Mouse (Mus musculus) MEL (cell line): Measurements from ENCODE around the gene Gm37240. TPM values are rescaled to one million over a fixed set of nuclear protein-coding genes. Genes with fewer than 3 reads are reported as not detected.

ENCODE experiments used
- DNase-seq: peaks from one replicate; pipeline ENCODE4 v3.0.0; 2011; ENCODE audit warnings: low read depth, low spot score
- H3K27ac ChIP-seq: 2 replicates; pipeline ENCODE4 v1.5.1; 2012; ENCODE audit warnings: low read depth, mild to moderate bottlenecking, control low read depth, low read length, moderate library complexity; ENCODE audit not compliant: control insufficient read depth
- H3K27me3 ChIP-seq, 2 experiments: fragments of 150-350 bp in 1 of 2; sonication (generic) in 1 of 2; 2 replicates each; pipeline ENCODE4 v1.6.1; 2012; ENCODE audit warnings: low read length in 2 of 2, mild to moderate bottlenecking in 2 of 2, improper control_type of control experiment in 1 of 2, moderate library complexity in 1 of 2; ENCODE audit not compliant: insufficient read depth in 2 of 2, control insufficient read depth in 1 of 2
- H3K36me3 ChIP-seq, 2 experiments: 2 replicates each; pipeline ENCODE4 v1.6.1; 2012 to 2014; ENCODE audit warnings: low read length in 2 of 2, improper control_type of control experiment in 1 of 2, inconsistent platforms in 1 of 2, mild to moderate bottlenecking in 1 of 2; ENCODE audit not compliant: insufficient read depth in 2 of 2, control insufficient read depth in 1 of 2
- H3K4me1 ChIP-seq, 2 experiments: fragments of 150-350 bp in 1 of 2; sonication (generic) in 1 of 2; 2 replicates each; pipeline ENCODE4 v1.6.1; 2012; ENCODE audit warnings: low read length in 2 of 2, improper control_type of control experiment in 1 of 2, mild to moderate bottlenecking in 1 of 2; ENCODE audit not compliant: insufficient read depth in 2 of 2, control insufficient read depth in 1 of 2
- H3K4me3 ChIP-seq, 2 experiments: fragments of 150-350 bp in 1 of 2; sonication (generic) in 1 of 2; 2 replicates each; pipeline ENCODE4 v1.5.1; 2012; ENCODE audit warnings: low read depth in 2 of 2, low read length in 2 of 2, mild to moderate bottlenecking in 2 of 2, moderate library complexity in 2 of 2, control low read depth in 1 of 2, improper control_type of control experiment in 1 of 2; ENCODE audit not compliant: control insufficient read depth in 1 of 2, insufficient read depth in 1 of 2
- H3K79me2 ChIP-seq: 2 replicates; pipeline ENCODE4 v1.6.1; 2012; ENCODE audit warnings: mild to moderate bottlenecking, low read length, moderate library complexity; ENCODE audit not compliant: control insufficient read depth, poor library complexity, insufficient read depth
- H3K9ac ChIP-seq: 2 replicates; pipeline ENCODE4 v1.6.1; 2012; ENCODE audit warnings: low read depth, mild to moderate bottlenecking, control low read depth, low read length, moderate library complexity; ENCODE audit not compliant: control insufficient read depth, poor library complexity, severe bottlenecking
- H3K9me3 ChIP-seq: fragments of 150-350 bp; sonication (generic); replicated peaks from 2 replicates; pipeline ENCODE4 v1.6.1; 2012; ENCODE audit warnings: mild to moderate bottlenecking, low read length, improper control_type of control experiment, moderate library complexity; ENCODE audit not compliant: insufficient read depth
- BHLHE40 ChIP-seq: IDR thresholded peaks from 2 replicates; pipeline ENCODE4 v1.6.1; 2012; ENCODE audit warnings: low read depth, mild to moderate bottlenecking, inconsistent platforms, low read length, improper control_type of control experiment, borderline replicate concordance
- CHD1 ChIP-seq: IDR thresholded peaks from 2 replicates; pipeline ENCODE4 v1.6.1; 2012; ENCODE audit warnings: low read depth, mild to moderate bottlenecking, inconsistent platforms, low read length, improper control_type of control experiment
- CHD2 ChIP-seq: IDR thresholded peaks from 2 replicates; pipeline ENCODE4 v1.6.1; 2011; ENCODE audit warnings: low read length, improper control_type of control experiment
- E2F4 ChIP-seq: IDR thresholded peaks from 2 replicates; pipeline ENCODE4 v1.6.1; 2011; ENCODE audit warnings: low read depth, low read length, improper control_type of control experiment, borderline replicate concordance
- ELF1 ChIP-seq: IDR thresholded peaks from 2 replicates; pipeline ENCODE4 v1.6.1; 2014; ENCODE audit warnings: low read depth, mild to moderate bottlenecking, inconsistent platforms, low read length, improper control_type of control experiment, moderate library complexity
- ETS1 ChIP-seq: IDR thresholded peaks from 2 replicates; pipeline ENCODE4 v1.6.1; 2012; ENCODE audit warnings: low read depth, mild to moderate bottlenecking, inconsistent platforms, low read length, improper control_type of control experiment, moderate library complexity
- GABPA ChIP-seq: IDR thresholded peaks from 2 replicates; pipeline ENCODE4 v1.6.1; 2012; ENCODE audit warnings: low read depth, mild to moderate bottlenecking, inconsistent platforms, low read length, improper control_type of control experiment, moderate library complexity
- JUND ChIP-seq: IDR thresholded peaks from 2 replicates; pipeline ENCODE4 v1.6.1; 2011; ENCODE audit warnings: low read depth, mild to moderate bottlenecking, improper control_type of control experiment, low read length
- KAT2A ChIP-seq: conservative IDR thresholded peaks from 2 replicates; pipeline ENCODE4 v1.6.1; 2012; ENCODE audit warnings: low read depth, low read length, improper control_type of control experiment, inconsistent platforms
- MAX ChIP-seq: IDR thresholded peaks from 2 replicates; pipeline ENCODE4 v1.6.1; 2011; ENCODE audit warnings: low read length, improper control_type of control experiment
- MEF2A ChIP-seq: IDR thresholded peaks from 2 replicates; pipeline ENCODE4 v1.6.1; 2014; ENCODE audit warnings: low read depth, mild to moderate bottlenecking, inconsistent platforms, low read length, improper control_type of control experiment; ENCODE audit not compliant: poor library complexity, insufficient replicate concordance, severe bottlenecking; ENCODE audit errors: extremely low read depth
- MXI1 ChIP-seq: IDR thresholded peaks from 2 replicates; pipeline ENCODE4 v1.6.1; 2011; ENCODE audit warnings: mild to moderate bottlenecking, low read depth, low read length, improper control_type of control experiment
- NELFE ChIP-seq: IDR thresholded peaks from 2 replicates; pipeline ENCODE4 v1.6.1; 2011; ENCODE audit warnings: low read depth, low read length, improper control_type of control experiment
- POLR2A ChIP-seq, 2 experiments: IDR thresholded peaks; 2 replicates each; pipeline ENCODE4 v1.6.1; 2011 to 2012; ENCODE audit warnings: low read length in 2 of 2, mild to moderate bottlenecking in 2 of 2, control low read depth in 1 of 2, improper control_type of control experiment in 1 of 2, low read depth in 1 of 2, moderate library complexity in 1 of 2; ENCODE audit not compliant: control insufficient read depth in 1 of 2, insufficient read depth in 1 of 2, poor library complexity in 1 of 2
- POLR2AphosphoS5 ChIP-seq: IDR thresholded peaks from 2 replicates; pipeline ENCODE4 v1.6.1; 2012; ENCODE audit warnings: low read depth, borderline replicate concordance, mild to moderate bottlenecking, inconsistent platforms, low read length, moderate library complexity, mixed read lengths
- SIN3A ChIP-seq: IDR thresholded peaks from 2 replicates; pipeline ENCODE4 v1.6.1; 2012; ENCODE audit warnings: low read length, improper control_type of control experiment, inconsistent platforms
- TAL1 ChIP-seq: IDR thresholded peaks from 2 replicates; pipeline ENCODE4 v1.6.1; 2012; ENCODE audit warnings: mild to moderate bottlenecking, inconsistent platforms, low read length, moderate library complexity, mixed read lengths
- TBP ChIP-seq: IDR thresholded peaks from 2 replicates; pipeline ENCODE4 v1.8.0; 2011; ENCODE audit warnings: low read depth, low read length, improper control_type of control experiment
- USF1 ChIP-seq: IDR thresholded peaks from 2 replicates; pipeline ENCODE4 v1.6.1; 2014; ENCODE audit warnings: low read depth, mild to moderate bottlenecking, inconsistent platforms, low read length, improper control_type of control experiment, moderate library complexity
- USF2 ChIP-seq, 2 experiments: IDR thresholded peaks; 2 replicates each; pipeline ENCODE4 v1.6.1; 2011 to 2012; ENCODE audit warnings: improper control_type of control experiment in 2 of 2, low read length in 2 of 2, borderline replicate concordance in 1 of 2, inconsistent platforms in 1 of 2, low read depth in 1 of 2, mild to moderate bottlenecking in 1 of 2; ENCODE audit not compliant: insufficient read depth in 1 of 2
- polyA plus RNA-seq, 2 experiments: library from polyadenylated mRNA; stranded (reverse) in 1 of 2; unstranded in 1 of 2; fragments of >175 nt in 1 of 2; fragments of >200 nt in 1 of 2; gene quantifications; 2 replicates each; pipeline versions ENCODE4 v1.2.1 to v1.2.4; 2012; ENCODE audit warnings: low replicate concordance in 2 of 2, low read depth in 1 of 2; ENCODE audit not compliant: insufficient read length in 2 of 2, insufficient read depth in 1 of 2, missing spikeins in 1 of 2
- total RNA-seq: library from RNA; depleted of rRNA; stranded (reverse); fragments of 300-350 nt; gene quantifications from 2 replicates; pipeline ENCODE4 v1.2.3, GENCODE M21; 2012

Gene Gm37240
- total and polyA plus RNA-seq, 3 experiments = 0.04 TPM; not detected in 2

GRCm38 (mm10) chr3:85465283-85466025 lies 421.9 kb downstream of the Gm37240 start:
- no peaks in the 10 kb centered on the region for H3K36me3 ChIP-seq
- H3K4me3 ChIP-seq = no peak overlapping the region
- no peaks in the 10 kb centered on the region for H3K4me1 ChIP-seq
- H3K9me3 ChIP-seq = no peaks in the 10 kb centered on the region
- H3K79me2 ChIP-seq = no peaks in the 10 kb centered on the region
- no peak for DNase-seq
- no peak overlapping the region for H3K27ac ChIP-seq
- TF ChIP-seq POLR2AphosphoS5 (no peak), NELFE (no peak), BHLHE40 (no peak), JUND (no peak), KAT2A (no peak), ELF1 (no peak), TAL1 (no peak), USF2 (IDR thresholded peaks at IDR 0.05; ENCODE audit: borderline replicate concordance in 1 of 2, insufficient read depth in 1 of 2, low read depth in 1 of 2, low read length in 2 of 2) (no peak), MXI1 (no peak), SIN3A (no peak), TBP (no peak), MEF2A (no peak), MAX (no peak), CHD1 (no peak), GABPA (no peak), CHD2 (no peak), POLR2A (IDR thresholded peaks at IDR 0.05; ENCODE audit: control insufficient read depth in 1 of 2, insufficient read depth in 1 of 2, low read depth in 1 of 2, low read length in 2 of 2, poor library complexity in 1 of 2) (no peak), USF1 (no peak), E2F4 (no peak)
- no peak overlapping the region for H3K9ac ChIP-seq
- no peaks in the 10 kb centered on the region for H3K27me3 ChIP-seq

GRCm38 (mm10) chr3:85460021-85460420 lies 427.3 kb downstream of the Gm37240 start:
- no peak for DNase-seq
- Histone ChIP-seq H3K9ac (no peak overlapping the region), H3K4me3 (no peak overlapping the region), H3K4me1 (no peaks in the 10 kb centered on the region), H3K9me3 (no peaks in the 10 kb centered on the region), H3K79me2 (no peaks in the 10 kb centered on the region), H3K36me3 (no peaks in the 10 kb centered on the region), H3K27me3 (no peaks in the 10 kb centered on the region), H3K27ac (no peak overlapping the region)
- TF ChIP-seq ETS1 = no peak
